Mouse (Mus musculus): ENCODE measurements around the gene Slc5a1. TPM values are rescaled to one million over a fixed set of nuclear protein-coding genes. Genes with fewer than 3 reads are reported as not detected.

Slc5a1 gene
- total RNA-seq, 2 experiments from 2014 or later, result not detected

Other genes starting within 250 kb of the Slc5a1 start
- gene Prr14l, start 250.0 kb upstream of the Slc5a1 start, total RNA-seq (2021), result 10 to 100 TPM; 34.9 to 42.1 TPM
- 10 to 100 TPM; 66.4 to 69.0 TPM for gene Depdc5, start 240.5 kb upstream of the Slc5a1 start, total RNA-seq (2021)
- 1,000 to 10,000 TPM; 1,119 to 1,229 TPM for gene Ywhah, start 85.4 kb upstream of the Slc5a1 start, total RNA-seq (2021)
- under 1 TPM in 1 of 2 experiments, not detected in 1; 0.18 TPM for gene Spon2, start 114.2 kb downstream of the Slc5a1 start, total RNA-seq (2021)
- 100 to 1,000 TPM; 298 to 335 TPM for gene Ctbp1, start 170.8 kb downstream of the Slc5a1 start, total RNA-seq (2021)
- 10 to 100 TPM; 91.2 to 97.2 TPM for gene Maea, start 231.3 kb downstream of the Slc5a1 start, total RNA-seq (2021)